Mouse (Mus musculus): ENCODE data around the gene Rbm5. TPM values are rescaled to one million over a fixed set of nuclear protein-coding genes. Genes with fewer than 3 reads are reported as not detected.

Rbm5 gene
- total and polyA plus RNA-seq, 3 experiments, result 67.6 to 85.3 (median 83.6) TPM

GRCm38 (mm10) chr9:107690391-107690790 is 80.4 kb downstream of the Rbm5 start:
- in situ Hi-C loops (cut with MboI; ENCODE audit: low pct_ligation_motif_present, low pct_unique_long_range_greater_than_20kb, low sequenced_read_pairs) (no loop called here), dilution Hi-C loops (cut with MboI; ENCODE audit: extremely low pct_ligation_motif_present, extremely low pct_unique_long_range_greater_than_20kb, low sequenced_read_pairs) (no loop called here)
- Histone ChIP-seq H3K9me3 (replicated peaks; ENCODE audit: low read length) (no peaks in the 10 kb centered on the region), H3K4me3 (replicated peaks in 1 of 3; ENCODE audit: low read depth in 2 of 3, low read length in 2 of 3, poor library complexity in 1 of 3) (no peak overlapping the region), H3K4me1 (ENCODE audit: control insufficient read depth in 1 of 2, insufficient read depth in 2 of 2) (peaks cover 8 to 19% of the 10 kb centered on the region in 2 experiments), H3K4me2 (ENCODE audit: insufficient read depth, low read depth, poor library complexity, severe bottlenecking) (no peak overlapping the region), H3K36me3 (replicated peaks in 1 of 2; ENCODE audit: control insufficient read depth in 1 of 2, insufficient read depth in 1 of 2, low read length in 1 of 2) (no peaks in the 10 kb centered on the region), H3K27ac (ENCODE audit: insufficient read depth, low read depth) (no peak overlapping the region), H3K9ac (ENCODE audit: insufficient read depth, low read depth) (no peak overlapping the region), H3K79me2 (replicated peaks; ENCODE audit: control insufficient read depth, extremely low read depth, insufficient read depth, poor library complexity, severe bottlenecking) (no peaks in the 10 kb centered on the region), H3K27me3 (replicated peaks) (peaks cover 85% of the 10 kb centered on the region)
- DNase-seq (ENCODE audit: extremely low read depth), result no peak
- TF ChIP-seq BHLHE40 (IDR thresholded peaks at IDR 0.05; ENCODE audit: low read depth, low read length) (0 out of 2 replicates have a peak, but pooled peaks have one; percentile 31), KAT2A (IDR thresholded peaks at IDR 0.05; ENCODE audit: insufficient replicate concordance, low read length) (no peak)

Other genes with a start within 250 kb of the Rbm5 start
Only the 20 nearest of the 28 such genes appear.
- 23.0 and 31.5 TPM in 2 replicates for gene Tusc2, start 207.7 kb downstream of the Rbm5 start, total RNA-seq (2012; rRNA removed)
- 30.8 and 33.3 TPM in 2 replicates for gene Tusc2, start 207.7 kb downstream of the Rbm5 start, total RNA-seq (2014; rRNA removed)
- 39.1 and 39.2 TPM in 2 replicates for gene Tusc2, start 207.7 kb downstream of the Rbm5 start, polyA plus RNA-seq (2012; ENCODE audit: insufficient read length, low read depth)
- 26.8 and 31.8 TPM in 2 replicates for gene Hyal2, start 203.1 kb downstream of the Rbm5 start, total RNA-seq (2012; rRNA removed)
- gene Hyal2, start 203.1 kb downstream of the Rbm5 start, total RNA-seq (2014; rRNA removed), result 14.6 and 16.4 TPM in 2 replicates
- 23.0 and 30.9 TPM in 2 replicates for gene Hyal2, start 203.1 kb downstream of the Rbm5 start, polyA plus RNA-seq (2012; ENCODE audit: insufficient read length, low read depth)
- 0.38 and 0.59 TPM in 2 replicates for gene Hyal1, start 194.1 kb downstream of the Rbm5 start, total RNA-seq (2012; rRNA removed)
- 0.16 TPM in 1 of 2 replicates, not detected in the other for gene Hyal1, start 194.1 kb downstream of the Rbm5 start, total RNA-seq (2014; rRNA removed)
- 0.40 and 0.82 TPM in 2 replicates for gene Hyal1, start 194.1 kb downstream of the Rbm5 start, polyA plus RNA-seq (2012; ENCODE audit: insufficient read length, low read depth)
- 4.4 and 4.8 TPM in 2 replicates for gene Naa80, start 192.1 kb downstream of the Rbm5 start, total RNA-seq (2012; rRNA removed)
- 0.70 and 1.7 TPM in 2 replicates for gene Naa80, start 192.1 kb downstream of the Rbm5 start, total RNA-seq (2014; rRNA removed)
- 5.5 and 9.3 TPM in 2 replicates for gene Naa80, start 192.1 kb downstream of the Rbm5 start, polyA plus RNA-seq (2012; ENCODE audit: insufficient read length, low read depth)
- gene Hyal3, start 190.2 kb downstream of the Rbm5 start, total RNA-seq (2012; rRNA removed), result 0.13 TPM in 1 of 2 replicates, not detected in the other
- 0.12 TPM in 1 of 2 replicates, not detected in the other for gene Hyal3, start 190.2 kb downstream of the Rbm5 start, total RNA-seq (2014; rRNA removed)
- 0.14 and 0.21 TPM in 2 replicates for gene Hyal3, start 190.2 kb downstream of the Rbm5 start, polyA plus RNA-seq (2012; ENCODE audit: insufficient read length, low read depth)
- gene Ifrd2, start 183.4 kb downstream of the Rbm5 start, total RNA-seq (2012; rRNA removed), result 91.3 and 101 TPM in 2 replicates
- 57.7 and 62.8 TPM in 2 replicates for gene Ifrd2, start 183.4 kb downstream of the Rbm5 start, total RNA-seq (2014; rRNA removed)
- 127 and 143 TPM in 2 replicates for gene Ifrd2, start 183.4 kb downstream of the Rbm5 start, polyA plus RNA-seq (2012; ENCODE audit: insufficient read length, low read depth)
- 7.4 and 11.6 TPM in 2 replicates for gene Sema3b, start 161.8 kb downstream of the Rbm5 start, total RNA-seq (2012; rRNA removed)
- gene Sema3b, start 161.8 kb downstream of the Rbm5 start, total RNA-seq (2014; rRNA removed), result 8.0 and 8.2 TPM in 2 replicates
- 4.3 and 4.7 TPM in 2 replicates for gene Sema3b, start 161.8 kb downstream of the Rbm5 start, polyA plus RNA-seq (2012; ENCODE audit: insufficient read length, low read depth)
- gene Gnai2, start 135.6 kb downstream of the Rbm5 start, total RNA-seq (2012; rRNA removed), result 154 and 160 TPM in 2 replicates
- 86.2 and 98.2 TPM in 2 replicates for gene Gnai2, start 135.6 kb downstream of the Rbm5 start, total RNA-seq (2014; rRNA removed)
- 262 and 286 TPM in 2 replicates for gene Gnai2, start 135.6 kb downstream of the Rbm5 start, polyA plus RNA-seq (2012; ENCODE audit: insufficient read length, low read depth)
- 0.04 TPM in 1 of 2 replicates, not detected in the other for gene Slc38a3, start 101.5 kb downstream of the Rbm5 start, total RNA-seq (2012; rRNA removed)
- gene Slc38a3, start 101.5 kb downstream of the Rbm5 start, total RNA-seq (2014; rRNA removed), result not detected in 2 replicates
- not detected in 2 replicates for gene Slc38a3, start 101.5 kb downstream of the Rbm5 start, polyA plus RNA-seq (2012; ENCODE audit: insufficient read length, low read depth)
- not detected in 2 replicates for gene Gnat1, start 91.3 kb downstream of the Rbm5 start, total RNA-seq (2012; rRNA removed)
- not detected in 2 replicates for gene Gnat1, start 91.3 kb downstream of the Rbm5 start, total RNA-seq (2014; rRNA removed)
- 2.0 and 3.0 TPM in 2 replicates for gene Gnat1, start 91.3 kb downstream of the Rbm5 start, polyA plus RNA-seq (2012; ENCODE audit: insufficient read length, low read depth)
- gene Sema3f, start 60.5 kb downstream of the Rbm5 start, total RNA-seq (2012; rRNA removed), result 0.50 and 1.1 TPM in 2 replicates
- 0.24 TPM in 1 of 2 replicates, not detected in the other for gene Sema3f, start 60.5 kb downstream of the Rbm5 start, total RNA-seq (2014; rRNA removed)
- gene Sema3f, start 60.5 kb downstream of the Rbm5 start, polyA plus RNA-seq (2012; ENCODE audit: insufficient read length, low read depth), result 0.36 and 1.6 TPM in 2 replicates
- 39.1 and 42.3 TPM in 2 replicates for gene Rbm6, start 102.2 kb upstream of the Rbm5 start, total RNA-seq (2012; rRNA removed)
- 43.3 and 48.9 TPM in 2 replicates for gene Rbm6, start 102.2 kb upstream of the Rbm5 start, total RNA-seq (2014; rRNA removed)
- 48.8 and 56.6 TPM in 2 replicates for gene Rbm6, start 102.2 kb upstream of the Rbm5 start, polyA plus RNA-seq (2012; ENCODE audit: insufficient read length, low read depth)
- 13.6 and 14.1 TPM in 2 replicates for gene Mon1a, start 117.2 kb upstream of the Rbm5 start, total RNA-seq (2012; rRNA removed)
- 14.5 and 19.5 TPM in 2 replicates for gene Mon1a, start 117.2 kb upstream of the Rbm5 start, total RNA-seq (2014; rRNA removed)
- gene Mon1a, start 117.2 kb upstream of the Rbm5 start, polyA plus RNA-seq (2012; ENCODE audit: insufficient read length, low read depth), result 11.7 and 15.3 TPM in 2 replicates
- not detected in 2 replicates for gene Mst1r, start 135.9 kb upstream of the Rbm5 start, total RNA-seq (2012; rRNA removed)
- not detected in 2 replicates for gene Mst1r, start 135.9 kb upstream of the Rbm5 start, total RNA-seq (2014; rRNA removed)
- not detected in 2 replicates for gene Mst1r, start 135.9 kb upstream of the Rbm5 start, polyA plus RNA-seq (2012; ENCODE audit: insufficient read length, low read depth)
- gene Actl11, start 157.5 kb upstream of the Rbm5 start, total RNA-seq (2012; rRNA removed), result not detected in 2 replicates
- not detected in 2 replicates for gene Actl11, start 157.5 kb upstream of the Rbm5 start, total RNA-seq (2014; rRNA removed)
- not detected in 2 replicates for gene Actl11, start 157.5 kb upstream of the Rbm5 start, polyA plus RNA-seq (2012; ENCODE audit: insufficient read length, low read depth)
- gene Camkv, start 164.7 kb upstream of the Rbm5 start, total RNA-seq (2012; rRNA removed), result not detected in 2 replicates
- not detected in 2 replicates for gene Camkv, start 164.7 kb upstream of the Rbm5 start, total RNA-seq (2014; rRNA removed)
- gene Camkv, start 164.7 kb upstream of the Rbm5 start, polyA plus RNA-seq (2012; ENCODE audit: insufficient read length, low read depth), result not detected in 2 replicates
- 21.6 and 27.0 TPM in 2 replicates for gene Traip, start 179.1 kb upstream of the Rbm5 start, total RNA-seq (2012; rRNA removed)
- 25.0 and 25.6 TPM in 2 replicates for gene Traip, start 179.1 kb upstream of the Rbm5 start, total RNA-seq (2014; rRNA removed)
- 33.0 and 51.4 TPM in 2 replicates for gene Traip, start 179.1 kb upstream of the Rbm5 start, polyA plus RNA-seq (2012; ENCODE audit: insufficient read length, low read depth)
- gene Uba7, start 204.5 kb upstream of the Rbm5 start, total RNA-seq (2012; rRNA removed), result 21.3 and 21.7 TPM in 2 replicates
- 25.2 and 26.0 TPM in 2 replicates for gene Uba7, start 204.5 kb upstream of the Rbm5 start, total RNA-seq (2014; rRNA removed)
- gene Uba7, start 204.5 kb upstream of the Rbm5 start, polyA plus RNA-seq (2012; ENCODE audit: insufficient read length, low read depth), result 25.5 and 27.8 TPM in 2 replicates
- not detected in 2 replicates for gene Gm20661, start 212.1 kb upstream of the Rbm5 start, total RNA-seq (2012; rRNA removed)
- gene Gm20661, start 212.1 kb upstream of the Rbm5 start, total RNA-seq (2014; rRNA removed), result not detected in 2 replicates
- 0.29 and 0.41 TPM in 2 replicates for gene Gm20661, start 212.1 kb upstream of the Rbm5 start, polyA plus RNA-seq (2012; ENCODE audit: insufficient read length, low read depth)
- gene Inka1, start 214.9 kb upstream of the Rbm5 start, total RNA-seq (2012; rRNA removed), result 25.8 and 28.0 TPM in 2 replicates
- gene Inka1, start 214.9 kb upstream of the Rbm5 start, total RNA-seq (2014; rRNA removed), result 18.9 and 25.2 TPM in 2 replicates
- gene Inka1, start 214.9 kb upstream of the Rbm5 start, polyA plus RNA-seq (2012; ENCODE audit: insufficient read length, low read depth), result 23.5 and 30.2 TPM in 2 replicates